Mouse (Mus musculus) megakaryocyte, embryonic 14.5 days (primary cell): Measurements from ENCODE around the gene Aifm2. TPM values are rescaled to one million over a fixed set of nuclear protein-coding genes. Genes with fewer than 3 reads are reported as not detected.

Experiments used
- H3K27me3 ChIP-seq: replicated peaks from 2 replicates; pipeline ENCODE3; 2012; ENCODE audit warnings: inconsistent platforms
- H3K36me3 ChIP-seq: replicated peaks from 2 replicates; pipeline ENCODE3; 2012; ENCODE audit warnings: low read length, inconsistent platforms, mixed read lengths
- H3K4me1 ChIP-seq: 2 replicates; pipeline ENCODE4 v1.6.1; 2012; ENCODE audit warnings: inconsistent platforms
- H3K4me3 ChIP-seq: replicated peaks from 2 replicates; pipeline ENCODE3; 2012; ENCODE audit warnings: moderate library complexity, mild to moderate bottlenecking, inconsistent platforms
- H3K9me3 ChIP-seq: 2 replicates; pipeline ENCODE4 v1.6.1; 2012; ENCODE audit warnings: inconsistent platforms
- FLI1 ChIP-seq: IDR thresholded peaks from 2 replicates; pipeline ENCODE4 v1.6.1; 2012; ENCODE audit warnings: low read length, inconsistent platforms, mixed read lengths
- GATA1 ChIP-seq: IDR thresholded peaks from 3 replicates; pipeline ENCODE4 v1.6.1; 2012; ENCODE audit warnings: mixed read lengths, low read length, inconsistent platforms, borderline replicate concordance
- polyA plus RNA-seq: library from polyadenylated mRNA; stranded (reverse); fragments of >175 nt; gene quantifications from 2 replicates; pipeline ENCODE4 v1.2.3, GENCODE M21; 2012; ENCODE audit warnings: low replicate concordance; ENCODE audit not compliant: insufficient read depth

Aifm2 gene
- polyA plus RNA-seq, result 4.5 TPM in 1 of 2 replicates, not detected in the other

- Histone ChIP-seq H3K36me3 (no peaks in the 10 kb centered on the region), H3K4me1 (peaks cover 25% of the 10 kb centered on the region), H3K4me3 (peak within 1 kb of the TSS; percentile 94), H3K27me3 (peaks cover 14% of the 10 kb centered on the region), H3K9me3 (peaks cover 12% of the 10 kb centered on the region)
- no peak for TF ChIP-seq GATA1
- TF ChIP-seq FLI1, result no peak
These were observed at the start of gene Aifm2 for GRCm38 (mm10) chr10:61714771-61715461. TSS of gene Aifm2 (plus strand) at chr10:61715263.

- Histone ChIP-seq H3K9me3 (no peaks in the 10 kb centered on the region), H3K4me3 (no peak overlapping the region), H3K36me3 (peaks cover 96% of the 10 kb centered on the region), H3K27me3 (no peaks in the 10 kb centered on the region), H3K4me1 (peaks cover 17% of the 10 kb centered on the region)
- TF ChIP-seq GATA1 (no peak), FLI1 (no peak)
These were observed 49.4 kb upstream of the Aifm2 start for GRCm38 (mm10) chr10:61665651-61666050.

GRCm38 (mm10) chr10:61669289-61669688, 45.8 kb upstream of the Aifm2 start:
- Histone ChIP-seq H3K4me1 (peaks cover 26% of the 10 kb centered on the region), H3K9me3 (no peaks in the 10 kb centered on the region), H3K4me3 (no peak overlapping the region), H3K36me3 (peaks cover 94% of the 10 kb centered on the region), H3K27me3 (no peaks in the 10 kb centered on the region)
- TF ChIP-seq FLI1 (no peak), GATA1 (no peak)

- H3K36me3 ChIP-seq, result peaks cover 94% of the 10 kb centered on the region
- TF ChIP-seq FLI1 (no peak), GATA1 (no peak)
- H3K4me1 ChIP-seq, result peaks cover 28% of the 10 kb centered on the region
- H3K27me3 ChIP-seq, result no peaks in the 10 kb centered on the region
- no peaks in the 10 kb centered on the region for H3K9me3 ChIP-seq
- H3K4me3 ChIP-seq, result no peak overlapping the region
These were observed 45.2 kb upstream of the Aifm2 start for GRCm38 (mm10) chr10:61669896-61670295.

GRCm38 (mm10) chr10:61670758-61671157, 44.3 kb upstream of the Aifm2 start:
- Histone ChIP-seq H3K36me3 (peaks cover 90% of the 10 kb centered on the region), H3K4me1 (peaks cover 34% of the 10 kb centered on the region), H3K27me3 (no peaks in the 10 kb centered on the region), H3K4me3 (no peak overlapping the region), H3K9me3 (no peaks in the 10 kb centered on the region)
- TF ChIP-seq FLI1, result no peak
- TF ChIP-seq GATA1, result no peak

- TF ChIP-seq FLI1 (no peak), GATA1 (no peak)
- peaks cover 41% of the 10 kb centered on the region for H3K36me3 ChIP-seq
- H3K4me1 ChIP-seq, result peaks cover 42% of the 10 kb centered on the region
- H3K4me3 ChIP-seq, result peak overlapping the region; percentile 23
- no peaks in the 10 kb centered on the region for H3K9me3 ChIP-seq
- H3K27me3 ChIP-seq, result no peaks in the 10 kb centered on the region
These were observed 39.1 kb upstream of the Aifm2 start for GRCm38 (mm10) chr10:61675935-61676334.

GRCm38 (mm10) chr10:61679545-61679944, 35.5 kb upstream of the Aifm2 start:
- Histone ChIP-seq H3K9me3 (no peaks in the 10 kb centered on the region), H3K4me1 (peaks cover 59% of the 10 kb centered on the region), H3K4me3 (peak overlapping the region; percentile 94), H3K36me3 (peaks cover 22% of the 10 kb centered on the region), H3K27me3 (no peaks in the 10 kb centered on the region)
- TF ChIP-seq GATA1 (no peak), FLI1 (no peak)

GRCm38 (mm10) chr10:61680015-61680913, 34.8 kb upstream of the Aifm2 start, which contains the start of gene Sar1a:
TSS of gene Sar1a (plus strand) at chr10:61680299.
- H3K9me3 ChIP-seq, result no peaks in the 10 kb centered on the region
- peaks cover 53% of the 10 kb centered on the region for H3K4me1 ChIP-seq
- peak within 1 kb of the TSS; percentile 94 for H3K4me3 ChIP-seq
- TF ChIP-seq GATA1 (no peak), FLI1 (peak; percentile 68)
- no peaks in the 10 kb centered on the region for H3K27me3 ChIP-seq
- peaks cover 22% of the 10 kb centered on the region for H3K36me3 ChIP-seq

GRCm38 (mm10) chr10:61689405-61689804, 25.7 kb upstream of the Aifm2 start:
- Histone ChIP-seq H3K9me3 (no peaks in the 10 kb centered on the region), H3K4me3 (no peak overlapping the region), H3K4me1 (no peaks in the 10 kb centered on the region), H3K36me3 (peaks cover 90% of the 10 kb centered on the region), H3K27me3 (no peaks in the 10 kb centered on the region)
- TF ChIP-seq GATA1 (no peak), FLI1 (no peak)
